18 mouse cellular contexts compared by ENCODE assay signal in the genomic region with DNA sequence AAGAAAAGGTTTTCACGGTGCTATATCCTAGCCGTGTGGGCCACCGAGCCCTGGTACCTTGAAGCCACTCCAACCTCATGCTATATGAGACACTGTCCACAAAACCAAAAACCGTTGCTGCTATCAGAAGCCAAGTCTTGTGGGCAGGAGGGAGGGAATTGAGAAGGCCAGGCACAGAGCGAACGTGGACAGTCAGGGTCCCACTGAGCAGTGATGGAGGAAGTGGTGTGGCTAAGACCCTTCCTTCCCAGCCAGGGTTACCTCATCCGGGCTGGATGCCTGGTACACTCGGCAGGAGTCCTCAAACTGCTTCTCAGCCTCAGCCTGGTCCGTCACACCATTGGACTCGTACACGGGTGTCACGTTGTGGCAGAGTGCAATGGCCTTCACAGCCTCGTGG.
"Had no signal": no experiment of that assay in that cellular context is flagged by ENCODE, and none has a peak within 500 bp of the region (broad histone marks: within the 10 kb centered on the region; RNA-seq: fewer than 3 reads in every experiment).

No protein-coding gene starts in this region.

- H3K27me3 ChIP-seq: limb, embryonic 13.5 days; liver, embryonic 12.5 days; liver, embryonic 15.5 days; lung, embryonic 15.5 days; midbrain, embryonic 12.5 days; midbrain, embryonic 15.5 days; neural tube, embryonic 13.5 days had no signal

- H3K4me3 ChIP-seq: limb, embryonic 13.5 days; liver, embryonic 12.5 days; liver, embryonic 15.5 days; lung, embryonic 15.5 days; midbrain, embryonic 12.5 days; midbrain, embryonic 15.5 days; myocyte; neural tube, embryonic 13.5 days had no signal

- H3K4me1 ChIP-seq: liver, embryonic 15.5 days; lung, embryonic 15.5 days; midbrain, embryonic 12.5 days; midbrain, embryonic 15.5 days; neural tube, embryonic 13.5 days had no signal

- H3K4me2 ChIP-seq: limb, embryonic 13.5 days; liver, embryonic 12.5 days; liver, embryonic 15.5 days; lung, embryonic 15.5 days; midbrain, embryonic 12.5 days; midbrain, embryonic 15.5 days; neural tube, embryonic 13.5 days had no signal

- H3K9me3 ChIP-seq: limb, embryonic 13.5 days; liver, embryonic 12.5 days; liver, embryonic 15.5 days; lung, embryonic 15.5 days; midbrain, embryonic 12.5 days; midbrain, embryonic 15.5 days; neural tube, embryonic 13.5 days had no signal

- H3K36me3 ChIP-seq: liver, embryonic 12.5 days; liver, embryonic 15.5 days; lung, embryonic 15.5 days had no signal

- DNase-seq: kidney, adult 18-20 months; kidney, adult 9 months; kidney, postnatal 14 days; left cerebral cortex, postnatal 4 days; liver; lung, adult 18-20 months; lung, postnatal 10 days; lung, postnatal 36 days; thymus, adult 18-20 months; thymus, postnatal 36 days had no signal

- H3K27ac ChIP-seq: limb, embryonic 13.5 days; liver, embryonic 12.5 days; liver, embryonic 15.5 days; lung, embryonic 15.5 days; midbrain, embryonic 12.5 days; midbrain, embryonic 15.5 days; neural tube, embryonic 13.5 days had no signal

- ATAC-seq: liver, embryonic 12.5 days; midbrain, embryonic 15.5 days had no signal

- H3K9ac ChIP-seq: limb, embryonic 13.5 days; liver, embryonic 12.5 days; liver, embryonic 15.5 days; lung, embryonic 15.5 days; midbrain, embryonic 12.5 days; midbrain, embryonic 15.5 days; neural tube, embryonic 13.5 days had no signal
